Mouse (Mus musculus): ENCODE data around the gene Npepps.
"Not testable (repeated sequence)": the region's sequence is repeated elsewhere in the genome, so short reads cannot be mapped to it uniquely, and the experiment has no call there.

Gene Npepps

GRCm38 (mm10) chr11:97280216-97280861, at the start of gene Npepps:
Gene Npepps (minus strand): TSS chr11:97280638.
- peak; percentile 62 for DNase-seq (ENCODE audit: low read depth, low spot score)

GRCm38 (mm10) chr11:97328148-97328547, 47.7 kb upstream of the Npepps start:
- no peak for DNase-seq (ENCODE audit: low read depth, low spot score)

GRCm38 (mm10) chr11:97325224-97325623, 44.8 kb upstream of the Npepps start:
- no peak for DNase-seq (ENCODE audit: low read depth, low spot score)

- not testable (repeated sequence) for DNase-seq (ENCODE audit: low read depth, low spot score)
Observed at GRCm38 (mm10) chr11:97321894-97322600, 41.6 kb upstream of the Npepps start.

- no peak for DNase-seq (ENCODE audit: low read depth, low spot score)
Observed at GRCm38 (mm10) chr11:97321197-97321596, 40.8 kb upstream of the Npepps start.

GRCm38 (mm10) chr11:97315504-97316503, 35.4 kb upstream of the Npepps start, which contains the start of gene Mrpl45:
Gene Mrpl45 (plus strand): TSS chr11:97315716.
- peak; percentile 99 for DNase-seq (ENCODE audit: low read depth, low spot score)

GRCm38 (mm10) chr11:97314751-97315503, 34.5 kb upstream of the Npepps start:
- DNase-seq (ENCODE audit: low read depth, low spot score), result no peak

GRCm38 (mm10) chr11:97314110-97314509, 33.7 kb upstream of the Npepps start:
- DNase-seq (ENCODE audit: low read depth, low spot score), result no peak

- not testable (repeated sequence) for DNase-seq (ENCODE audit: low read depth, low spot score)
Observed at GRCm38 (mm10) chr11:97312871-97313270, 32.4 kb upstream of the Npepps start.

GRCm38 (mm10) chr11:97310895-97311631, 30.6 kb upstream of the Npepps start:
- peak; percentile 82 for DNase-seq (ENCODE audit: low read depth, low spot score)

GRCm38 (mm10) chr11:97309911-97310571, 29.6 kb upstream of the Npepps start:
- peak; percentile 71 for DNase-seq (ENCODE audit: low read depth, low spot score)

GRCm38 (mm10) chr11:97309451-97309836, 29.0 kb upstream of the Npepps start:
- no peak for DNase-seq (ENCODE audit: low read depth, low spot score)

GRCm38 (mm10) chr11:97308806-97309450, 28.5 kb upstream of the Npepps start:
- DNase-seq (ENCODE audit: low read depth, low spot score), result no peak

- DNase-seq (ENCODE audit: low read depth, low spot score), result no peak
Observed at GRCm38 (mm10) chr11:97307294-97308069, 27.0 kb upstream of the Npepps start.

GRCm38 (mm10) chr11:97304631-97305030, 24.2 kb upstream of the Npepps start:
- DNase-seq (ENCODE audit: low read depth, low spot score), result no peak

GRCm38 (mm10) chr11:97302231-97302781, 21.9 kb upstream of the Npepps start:
- DNase-seq (ENCODE audit: low read depth, low spot score), result no peak

GRCm38 (mm10) chr11:97301406-97301805, 21.0 kb upstream of the Npepps start:
- DNase-seq (ENCODE audit: low read depth, low spot score), result no peak

GRCm38 (mm10) chr11:97299939-97300338, 19.5 kb upstream of the Npepps start:
- DNase-seq (ENCODE audit: low read depth, low spot score), result no peak
